Mouse (Mus musculus): ENCODE data around the gene Psd. TPM values are rescaled to one million over a fixed set of nuclear protein-coding genes. Genes with fewer than 3 reads are reported as not detected.

The Psd gene
- total and polyA plus RNA-seq, 2 experiments from 2014 or later = 179 to 471 TPM

DNA sequence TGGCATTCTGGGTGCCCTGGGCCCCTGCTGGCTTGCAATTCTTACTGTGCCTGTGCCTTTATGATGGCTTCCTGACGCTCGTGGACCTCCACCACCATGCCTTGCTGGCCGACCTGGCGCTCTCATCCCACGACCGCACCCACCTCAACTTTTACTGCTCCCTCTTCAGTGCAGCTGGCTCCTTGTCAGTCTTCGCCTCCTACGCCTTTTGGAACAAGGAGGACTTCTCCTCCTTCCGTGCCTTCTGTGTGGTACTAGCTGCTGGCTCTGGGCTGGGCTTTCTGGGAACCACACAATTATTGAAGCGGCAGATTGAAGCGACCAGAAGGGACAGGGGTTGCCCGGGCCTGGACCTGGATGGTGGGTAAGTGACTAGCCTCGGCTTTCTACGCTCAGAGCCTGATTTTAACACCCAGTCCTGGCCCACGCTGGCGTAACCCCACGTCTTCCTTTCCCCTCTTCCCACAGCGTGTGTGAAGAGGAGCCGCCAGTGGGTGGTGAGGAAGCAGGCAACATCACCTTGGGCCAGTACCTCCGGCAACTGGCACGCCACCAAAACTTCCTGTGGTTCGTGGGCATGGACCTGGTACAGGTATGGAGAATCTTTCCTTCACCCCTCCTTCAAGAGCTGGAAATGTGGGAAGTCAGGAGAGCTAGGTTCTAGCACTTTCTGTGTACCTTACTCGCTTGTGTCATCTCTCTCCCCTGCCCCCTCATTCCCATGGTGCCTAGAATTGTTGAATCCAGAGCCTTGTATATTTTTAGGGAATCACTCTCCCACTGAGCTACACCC, 41.0 kb upstream of the Psd start:
- ATAC-seq (ENCODE audit: low FRiP score) = no peak
- Histone ChIP-seq H3K4me3 (ENCODE audit: low read depth, low read length) (no peak overlapping the region), H3K4me1 (ENCODE audit: insufficient read depth, low read length) (no peaks in the 10 kb centered on the region), H3K27ac (ENCODE audit: low read depth, low read length) (no peak overlapping the region), H3K9me3 (ENCODE audit: low read length) (no peaks in the 10 kb centered on the region), H3K36me3 (ENCODE audit: insufficient read depth, low read length) (peaks cover 7% of the 10 kb centered on the region; the same call in 1 of the 2 replicates), H3K27me3 (ENCODE audit: insufficient read depth, low read length) (no peaks in the 10 kb centered on the region), H3K9ac (replicated peaks; ENCODE audit: low read length, poor library complexity, severe bottlenecking) (no peak overlapping the region), H3K4me2 (ENCODE audit: low read depth, low read length, poor library complexity, severe bottlenecking) (no peak overlapping the region)
- 90% methylated on average over 23 of the region's 23 CpGs for WGBS
- no peak for TF ChIP-seq CTCF (IDR thresholded peaks at IDR 0.05)
- DNase-seq (ENCODE audit: low spot score) = no peak

DNA sequence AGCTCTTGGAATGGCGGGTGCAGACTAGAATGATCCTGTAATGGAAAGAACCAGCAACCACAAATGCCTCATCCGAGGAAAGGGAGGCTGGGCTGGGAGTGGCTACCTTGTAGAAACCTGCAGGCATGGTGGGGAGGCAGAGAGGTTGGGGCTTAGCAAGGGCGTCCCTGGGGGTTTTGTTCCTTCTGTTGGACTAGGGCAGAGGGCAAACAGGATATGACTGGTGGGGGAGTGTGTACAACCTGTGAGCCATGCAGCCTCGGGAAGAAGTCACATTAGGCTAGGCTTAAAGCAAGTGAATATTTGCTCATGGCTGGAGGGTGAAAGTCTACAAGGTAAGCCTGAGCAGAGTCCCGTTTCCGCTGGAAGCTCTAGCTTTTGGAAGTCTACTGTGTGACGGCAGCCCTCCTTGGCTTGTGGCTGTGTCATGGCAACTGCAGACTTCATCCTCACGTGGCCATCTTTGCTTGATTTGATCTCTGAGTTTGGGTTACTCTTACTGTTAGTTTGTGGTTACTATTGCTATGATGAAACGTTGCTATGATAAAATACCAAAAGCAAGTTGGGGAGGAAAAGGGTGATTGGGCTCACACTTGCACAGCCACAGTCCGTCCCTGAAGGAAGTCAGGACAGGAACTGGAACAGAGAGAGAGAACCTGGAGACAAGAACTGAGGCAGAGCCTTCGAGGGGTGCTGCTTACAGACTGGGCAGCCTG, 36.5 kb upstream of the Psd start:
- no peaks in the 10 kb centered on the region for H3K9me3 ChIP-seq (ENCODE audit: low read length)
- no peak for DNase-seq (ENCODE audit: low spot score)
- H3K4me1 ChIP-seq (ENCODE audit: insufficient read depth, low read length) = no peaks in the 10 kb centered on the region
- H3K27me3 ChIP-seq (ENCODE audit: insufficient read depth, low read length) = no peaks in the 10 kb centered on the region
- H3K4me3 ChIP-seq (ENCODE audit: low read depth, low read length) = no peak overlapping the region
- TF ChIP-seq CTCF (IDR thresholded peaks at IDR 0.05) = no peak
- no peak for ATAC-seq (ENCODE audit: low FRiP score)
- 89% methylated on average over 11 of the region's 11 CpGs for WGBS
- H3K27ac ChIP-seq (ENCODE audit: low read depth, low read length) = no peak overlapping the region
- no peaks in the 10 kb centered on the region for H3K36me3 ChIP-seq (ENCODE audit: insufficient read depth, low read length)
- no peak overlapping the region for H3K9ac ChIP-seq (replicated peaks; ENCODE audit: low read length, poor library complexity, severe bottlenecking)
- no peak overlapping the region for H3K4me2 ChIP-seq (ENCODE audit: low read depth, low read length, poor library complexity, severe bottlenecking)

DNA sequence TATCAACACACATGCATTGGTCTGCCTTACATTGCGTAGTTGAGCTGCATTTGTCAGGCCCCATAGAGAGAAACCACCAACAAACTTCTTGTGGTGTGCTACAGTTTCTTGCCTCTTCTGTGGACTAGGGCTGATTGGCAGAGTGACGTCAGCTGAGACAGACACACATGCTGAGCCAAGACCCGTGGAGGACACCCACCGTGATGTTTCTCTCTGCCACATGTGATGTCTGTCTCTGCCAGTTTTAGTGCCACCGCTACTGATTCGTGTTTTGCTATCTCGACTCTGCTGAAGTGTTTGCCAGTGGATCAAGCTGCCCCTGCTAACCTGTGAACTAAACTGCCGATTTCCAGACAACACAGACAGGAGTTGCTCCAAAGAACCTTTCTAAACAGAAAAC, 35.1 kb upstream of the Psd start:
- H3K36me3 ChIP-seq (ENCODE audit: insufficient read depth, low read length) = no peaks in the 10 kb centered on the region
- 91% methylated on average over 8 of the region's 8 CpGs for WGBS
- no peak overlapping the region for H3K4me2 ChIP-seq (ENCODE audit: low read depth, low read length, poor library complexity, severe bottlenecking)
- no peak overlapping the region for H3K4me3 ChIP-seq (ENCODE audit: low read depth, low read length)
- ATAC-seq (ENCODE audit: low FRiP score) (no peak), DNase-seq (ENCODE audit: low spot score) (no peak)
- H3K27ac ChIP-seq (ENCODE audit: low read depth, low read length) = no peak overlapping the region
- H3K27me3 ChIP-seq (ENCODE audit: insufficient read depth, low read length) = no peaks in the 10 kb centered on the region
- no peak for TF ChIP-seq CTCF (IDR thresholded peaks at IDR 0.05)
- H3K4me1 ChIP-seq (ENCODE audit: insufficient read depth, low read length) = peaks cover under 1% of the 10 kb centered on the region; the same call in 1 of the 2 replicates
- no peak overlapping the region for H3K9ac ChIP-seq (replicated peaks; ENCODE audit: low read length, poor library complexity, severe bottlenecking)
- H3K9me3 ChIP-seq (ENCODE audit: low read length) = no peaks in the 10 kb centered on the region

DNA sequence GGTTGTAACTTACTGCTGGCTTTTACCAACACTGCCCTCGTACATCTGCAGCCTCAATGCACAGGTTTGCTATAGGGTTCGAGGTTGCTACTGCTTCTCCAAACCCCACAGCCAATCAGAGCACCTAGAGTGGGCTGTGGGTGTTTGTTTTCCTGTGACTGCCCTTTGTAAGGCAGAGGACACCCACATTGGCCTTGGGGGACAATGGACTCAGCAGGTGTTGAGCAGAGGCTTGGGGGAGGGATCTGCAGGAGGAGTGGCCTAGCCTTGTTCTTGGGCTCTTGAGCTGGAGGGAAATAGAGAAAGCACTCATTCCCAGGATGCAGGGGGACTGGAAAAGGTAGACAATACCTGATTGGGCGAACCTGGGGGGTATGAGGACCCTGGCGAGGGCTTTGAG, 31.4 kb upstream of the Psd start:
- H3K36me3 ChIP-seq (ENCODE audit: insufficient read depth, low read length) = no peaks in the 10 kb centered on the region
- H3K9me3 ChIP-seq (ENCODE audit: low read length) = no peaks in the 10 kb centered on the region
- no peak overlapping the region for H3K27ac ChIP-seq (ENCODE audit: low read depth, low read length)
- H3K4me3 ChIP-seq (ENCODE audit: low read depth, low read length) = no peak overlapping the region
- ATAC-seq (ENCODE audit: low FRiP score) = no peak
- WGBS = 66% methylated on average over 4 of the region's 4 CpGs
- no peak for DNase-seq (ENCODE audit: low spot score)
- H3K4me1 ChIP-seq (ENCODE audit: insufficient read depth, low read length) = peaks cover 3% of the 10 kb centered on the region; the same call in 1 of the 2 replicates
- H3K27me3 ChIP-seq (ENCODE audit: insufficient read depth, low read length) = no peaks in the 10 kb centered on the region
- no peak for TF ChIP-seq CTCF (IDR thresholded peaks at IDR 0.05)
- H3K9ac ChIP-seq (replicated peaks; ENCODE audit: low read length, poor library complexity, severe bottlenecking) = no peak overlapping the region
- H3K4me2 ChIP-seq (ENCODE audit: low read depth, low read length, poor library complexity, severe bottlenecking) = no peak overlapping the region

DNA sequence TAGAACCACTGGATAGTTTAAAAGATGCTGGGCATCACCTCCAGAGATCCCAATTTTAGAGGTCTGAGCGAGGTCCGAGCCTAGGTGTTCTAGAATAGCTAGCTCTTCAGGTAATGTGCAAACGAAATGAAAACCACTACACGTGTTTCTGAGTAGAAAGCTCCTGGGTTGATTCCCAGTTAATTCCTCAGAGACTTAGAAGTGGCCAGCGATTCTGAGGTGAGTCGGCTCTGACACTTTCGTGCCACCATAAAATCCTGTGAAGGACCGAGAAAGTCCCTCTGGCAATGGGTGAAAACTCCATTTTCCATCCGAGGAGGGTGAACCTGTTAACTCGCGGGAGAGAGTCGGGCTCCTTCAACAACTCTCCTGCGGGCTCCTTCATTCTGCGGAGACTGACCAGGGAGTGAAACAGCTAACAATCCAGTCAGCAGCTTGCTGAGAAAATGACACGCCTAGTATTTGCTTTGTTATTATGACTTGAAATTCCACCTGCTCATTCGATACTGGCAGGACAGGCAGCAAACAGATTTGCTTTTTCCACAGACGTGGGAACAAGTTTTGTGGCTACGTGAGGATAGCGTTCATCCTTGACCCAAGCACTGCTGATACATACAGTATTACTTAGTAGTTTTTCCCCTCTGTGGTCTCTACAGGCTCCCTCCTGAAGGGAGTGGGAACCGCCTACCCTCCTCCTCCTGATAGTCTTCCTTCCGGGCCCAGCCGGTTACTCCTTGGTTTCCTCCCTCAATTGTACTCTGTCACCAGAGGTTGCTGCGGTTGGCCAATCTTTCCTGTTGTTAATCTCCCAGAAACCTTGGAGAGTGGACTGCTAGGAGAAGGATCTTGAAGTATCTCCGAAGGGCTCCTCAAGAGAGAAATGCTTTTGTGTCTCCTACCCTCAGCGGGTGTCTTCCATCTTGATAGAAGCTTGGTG, 30.7 kb upstream of the Psd start:
- no peak for TF ChIP-seq CTCF (IDR thresholded peaks at IDR 0.05)
- Histone ChIP-seq H3K9me3 (ENCODE audit: low read length) (no peaks in the 10 kb centered on the region), H3K36me3 (ENCODE audit: insufficient read depth, low read length) (no peaks in the 10 kb centered on the region), H3K4me3 (ENCODE audit: low read depth, low read length) (peak overlapping the region; percentile 62), H3K4me1 (ENCODE audit: insufficient read depth, low read length) (peaks cover 3% of the 10 kb centered on the region; the same call in 1 of the 2 replicates), H3K9ac (replicated peaks; ENCODE audit: low read length, poor library complexity, severe bottlenecking) (peak overlapping the region; percentile 71), H3K4me2 (ENCODE audit: low read depth, low read length, poor library complexity, severe bottlenecking) (peak overlapping the region; percentile 82), H3K27me3 (ENCODE audit: insufficient read depth, low read length) (no peaks in the 10 kb centered on the region), H3K27ac (ENCODE audit: low read depth, low read length) (no peak overlapping the region)
- 22% methylated on average over 25 of the region's 25 CpGs for WGBS
- no peak for DNase-seq (ENCODE audit: low spot score)
- no peak for ATAC-seq (ENCODE audit: low FRiP score)

Data from midbrain, postnatal 0 days (tissue).